In genomic region chr6:31639460-31639859, GRCm38 (mm10) we compare ENCODE assay signal across 8 mouse cellular contexts.
DNase-seq lines count a peak whose midpoint lies in the region; TF ChIP-seq lines count a peak whose summit lies in the region.

No protein-coding gene starts in this region.

- H3K36me3 ChIP-seq in myocyte (ENCODE audit: control insufficient read depth, insufficient read depth), result no peaks in the 10 kb centered on the region

- peak overlapping the region; percentile 46 for H3K4me2 ChIP-seq in myocyte (ENCODE audit: low read depth)

- no peaks in the 10 kb centered on the region for H3K27me3 ChIP-seq in myocyte (ENCODE audit: control insufficient read depth, insufficient read depth, insufficient read length)

- no peaks in the 10 kb centered on the region for H3K79me2 ChIP-seq in myocyte (ENCODE audit: control insufficient read depth, insufficient read depth)

- no peak for TF ChIP-seq POLR2A in myocyte (IDR thresholded peaks at IDR 0.05; ENCODE audit: insufficient read length, low read depth)

- intact Hi-C loops in gastrocnemius, postnatal 36 days (cut with DNase I), result loop anchor here (1.0 kb wide), 1 partner anchor 113 kb away; no protein-coding TSS in a partner anchor

- no peak overlapping the region for H3ac ChIP-seq in myocyte (ENCODE audit: control insufficient read depth, insufficient read length)

- no peak overlapping the region for H3K4me3 ChIP-seq in myocyte

- peak; percentile 65 for DNase-seq in urinary bladder, postnatal 14 days (ENCODE audit: low spot score)
- DNase-seq in urinary bladder, postnatal 10 days (ENCODE audit: low spot score), result no peak
- peak; percentile 84 for DNase-seq in embryo, embryonic 10 days (ENCODE audit: low spot score)
- DNase-seq in gastrocnemius, postnatal 36 days, result peak; percentile 56 to 60
- DNase-seq in kidney, adult 8-10 months, result peak; percentile 35 to 74
- DNase-seq in liver, result peak; percentile 84
- peak; percentile 11 for DNase-seq in thymus, postnatal 0 days (ENCODE audit: low spot score)

TF ChIP-seq in myocyte, 11 proteins besides CTCF, POLR2A, EP300 and RAD21:
- TF ChIP-seq E2F4 (IDR thresholded peaks at IDR 0.05; ENCODE audit: insufficient read depth) (no peak), TCF12 (IDR thresholded peaks at IDR 0.05; ENCODE audit: insufficient read depth, poor library complexity, severe bottlenecking) (no peak), REST (IDR thresholded peaks at IDR 0.05; ENCODE audit: insufficient read depth, insufficient read length) (no peak), CEBPB (IDR thresholded peaks at IDR 0.05; ENCODE audit: insufficient read depth, poor library complexity, severe bottlenecking) (no peak), POLR2AphosphoS2 (IDR thresholded peaks at IDR 0.05; ENCODE audit: insufficient read length, low read depth) (no peak), MAX (IDR thresholded peaks at IDR 0.05; ENCODE audit: low read depth) (no peak), SRF (IDR thresholded peaks at IDR 0.05; ENCODE audit: control insufficient read depth, insufficient read length, low read depth) (no peak), USF1 (IDR thresholded peaks at IDR 0.05; ENCODE audit: low read depth) (no peak), MYOD1 (IDR thresholded peaks at IDR 0.05; ENCODE audit: control insufficient read depth in 1 of 3, insufficient read length in 2 of 3, low read depth in 2 of 3) (peak in 2 of 3 experiments; percentile 14 to 43), MYOG (IDR thresholded peaks at IDR 0.05; ENCODE audit: control insufficient read depth in 1 of 3, insufficient read depth in 1 of 3, insufficient read length in 2 of 3, low read depth in 2 of 3) (peak in 2 of 3 experiments; percentile 16 to 30), TCF3 (IDR thresholded peaks at IDR 0.05; ENCODE audit: insufficient read length, low read depth) (no peak)
